Mouse (Mus musculus) stomach, embryonic 14.5 days (tissue): ENCODE results near the gene Tpk1. TPM values are rescaled to one million over a fixed set of nuclear protein-coding genes. Genes with fewer than 3 reads are reported as not detected.

Source experiments
- ATAC-seq: fragments of 200-750 bp; cut with Nextera tagmentation; 2 replicates; pipeline ENCODE4 v1.8.0; 2017; ENCODE audit warnings: low read depth, moderate TSS enrichment; ENCODE audit not compliant: insufficient number of reproducible peaks, insufficient read depth, low FRiP score
- H3K27ac ChIP-seq: fragments of 300-500 bp; sonication (generic); 2 replicates; pipeline ENCODE4 v1.5.1; 2014; ENCODE audit warnings: mild to moderate bottlenecking, low read length, moderate library complexity, mixed read lengths
- H3K27me3 ChIP-seq: fragments of 300-500 bp; sonication (generic); 2 replicates; pipeline ENCODE4 v1.6.1; 2014; ENCODE audit warnings: low read length, control low read depth, mixed read lengths; ENCODE audit not compliant: control insufficient read depth, insufficient read depth
- H3K36me3 ChIP-seq: fragments of 300-500 bp; sonication (generic); 2 replicates; pipeline ENCODE4 v1.6.1; 2014; ENCODE audit warnings: mild to moderate bottlenecking, control low read depth, low read length, moderate library complexity, mixed read lengths; ENCODE audit not compliant: control insufficient read depth, insufficient read depth
- H3K4me1 ChIP-seq: fragments of 300-500 bp; sonication (generic); 2 replicates; pipeline ENCODE4 v1.6.1; 2014; ENCODE audit warnings: low read length, control low read depth, mixed read lengths; ENCODE audit not compliant: control insufficient read depth, insufficient read depth
- H3K4me2 ChIP-seq: fragments of 300-500 bp; sonication (generic); replicated peaks from 2 replicates; pipeline ENCODE4 v1.6.1; 2014; ENCODE audit warnings: low read depth, low read length, control low read depth
- H3K4me3 ChIP-seq: fragments of 300-500 bp; sonication (generic); 2 replicates; pipeline ENCODE4 v1.5.1; 2014; ENCODE audit warnings: low read depth, low read length, control low read depth
- H3K9ac ChIP-seq: fragments of 300-500 bp; sonication (generic); replicated peaks from 2 replicates; pipeline ENCODE4 v1.6.1; 2014; ENCODE audit warnings: low read depth, mild to moderate bottlenecking, control low read depth, low read length, moderate library complexity, mixed read lengths
- H3K9me3 ChIP-seq: fragments of 300-500 bp; sonication (generic); 2 replicates; pipeline ENCODE4 v1.6.1; 2016; ENCODE audit warnings: low read depth, low read length, control low read depth; ENCODE audit not compliant: control insufficient read depth
- WGBS: fragments of 180-500 bp; shearing (Covaris S2); extraction: QIAGEN DNeasy Blood & Tissue Kit; methylation state at CpG from one replicate; pipeline ENCODE4 v1.1.7; 2014; 5-methylcytosine and 5-hydroxymethylcytosine counted together
- polyA plus RNA-seq: library from polyadenylated mRNA; unstranded; fragments of >200 nt; fragmentation: Nextera tagmentation; extraction: Ambion mirVana; gene quantifications from 2 replicates; pipeline ENCODE4 v1.2.1, GENCODE M21; 2014

Tpk1 gene
- polyA plus RNA-seq, 1 experiment from 2014 or later = 10.8 TPM

DNA sequence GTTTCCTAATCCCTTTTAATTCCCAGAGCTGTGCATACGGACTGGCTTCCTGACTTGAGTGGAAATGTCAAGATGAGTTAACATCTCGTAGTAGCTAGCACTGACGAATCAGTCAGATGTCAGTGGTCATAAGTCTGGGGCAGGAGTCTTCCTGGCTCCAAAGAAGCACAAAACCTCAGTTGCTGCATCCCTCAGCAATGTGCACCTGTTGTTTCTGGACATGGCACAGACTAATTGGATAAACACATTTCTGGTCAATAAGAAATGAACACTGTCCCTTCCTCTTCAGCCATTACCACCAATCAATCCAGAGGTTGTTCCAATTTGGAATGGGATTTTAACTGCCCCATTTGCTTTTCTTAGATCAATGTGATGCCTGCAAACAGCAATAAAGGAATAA lies 281.2 kb downstream of the Tpk1 start:
- Histone ChIP-seq H3K4me2 (no peak overlapping the region), H3K27me3 (no peaks in the 10 kb centered on the region), H3K4me3 (no peak overlapping the region), H3K27ac (no peak overlapping the region), H3K36me3 (no peaks in the 10 kb centered on the region), H3K9ac (no peak overlapping the region), H3K4me1 (0 out of 2 replicates have a peak, but pooled peaks cover 4% of the 10 kb centered on the region), H3K9me3 (no peaks in the 10 kb centered on the region)
- no peak for ATAC-seq
- 55% methylated on average over 3 of the region's 3 CpGs for WGBS

DNA sequence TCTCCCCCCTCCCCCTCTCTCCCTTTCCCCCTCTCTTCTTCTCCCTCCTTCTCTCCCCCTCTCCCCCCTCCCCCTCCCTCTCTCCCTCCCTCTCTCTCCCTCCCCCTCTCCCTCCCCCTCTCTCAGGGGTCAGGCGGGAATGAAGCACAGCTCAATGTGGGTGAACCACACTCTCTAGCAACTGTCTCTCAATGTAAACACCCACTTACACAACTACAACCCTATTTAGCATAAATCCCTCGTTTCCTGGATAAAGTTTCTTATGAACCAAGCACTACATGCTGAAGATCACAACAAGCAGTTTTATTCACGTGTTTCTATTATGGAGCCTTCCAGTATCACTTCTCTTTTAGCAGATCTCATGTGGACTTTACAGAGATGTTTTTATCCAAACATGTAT lies 281.8 kb downstream of the Tpk1 start:
- no peak overlapping the region for H3K27ac ChIP-seq
- H3K9me3 ChIP-seq = no peaks in the 10 kb centered on the region
- no peak overlapping the region for H3K9ac ChIP-seq
- 67% methylated on average over 3 of the region's 3 CpGs for WGBS
- no peaks in the 10 kb centered on the region for H3K27me3 ChIP-seq
- H3K4me3 ChIP-seq = no peak overlapping the region
- no peaks in the 10 kb centered on the region for H3K36me3 ChIP-seq
- H3K4me2 ChIP-seq = no peak overlapping the region
- ATAC-seq = no peak
- H3K4me1 ChIP-seq = 0 out of 2 replicates have a peak, but pooled peaks cover 4% of the 10 kb centered on the region

DNA sequence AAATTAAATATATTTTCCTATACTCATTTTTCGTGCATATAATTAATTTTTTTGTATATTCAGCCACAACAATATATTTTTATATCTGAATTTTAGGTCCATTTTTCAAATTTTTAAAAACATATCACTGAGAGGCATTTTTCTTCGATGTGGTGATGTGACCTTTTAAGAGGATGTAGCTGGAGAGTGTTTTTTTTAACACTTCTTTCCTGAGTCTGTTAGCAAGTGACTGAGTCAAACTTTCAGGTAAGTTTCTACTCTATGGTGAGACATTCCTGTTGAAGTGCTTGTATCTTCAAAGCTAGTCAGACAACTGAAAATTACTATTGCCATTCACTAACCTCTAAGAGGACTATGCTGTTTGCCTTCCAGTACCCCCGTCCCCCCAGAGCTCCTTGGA lies 283.3 kb downstream of the Tpk1 start:
- Histone ChIP-seq H3K27me3 (no peaks in the 10 kb centered on the region), H3K9me3 (no peaks in the 10 kb centered on the region), H3K4me3 (no peak overlapping the region), H3K27ac (no peak overlapping the region), H3K36me3 (no peaks in the 10 kb centered on the region), H3K4me2 (no peak overlapping the region), H3K4me1 (0 out of 2 replicates have a peak, but pooled peaks cover 4% of the 10 kb centered on the region), H3K9ac (no peak overlapping the region)
- WGBS = 84% methylated on average over 3 of the region's 3 CpGs
- ATAC-seq = no peak

DNA sequence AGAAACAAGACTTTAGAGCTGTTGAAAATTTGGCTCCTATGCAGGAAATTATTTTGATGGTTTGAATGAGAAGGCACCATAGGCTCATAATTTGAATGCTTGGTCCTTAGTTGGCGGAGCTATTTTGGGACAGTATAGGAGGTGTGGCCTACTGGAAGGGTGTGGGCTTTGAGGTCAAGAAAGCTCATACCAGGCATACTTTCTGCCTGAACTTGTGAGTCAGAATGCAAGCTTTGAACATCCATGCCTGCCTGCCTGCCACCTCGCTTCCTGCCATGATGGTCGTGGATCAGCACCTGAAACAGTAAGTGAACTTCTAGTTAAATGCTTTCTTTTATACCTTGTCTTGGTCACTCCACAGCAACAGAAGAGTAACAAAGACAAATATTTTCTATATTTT lies 283.8 kb downstream of the Tpk1 start:
- Histone ChIP-seq H3K4me3 (no peak overlapping the region), H3K27ac (no peak overlapping the region), H3K9me3 (no peaks in the 10 kb centered on the region), H3K4me2 (no peak overlapping the region), H3K36me3 (no peaks in the 10 kb centered on the region), H3K9ac (no peak overlapping the region), H3K27me3 (no peaks in the 10 kb centered on the region), H3K4me1 (0 out of 2 replicates have a peak, but pooled peaks cover 2% of the 10 kb centered on the region)
- WGBS = 80% methylated on average over 3 of the region's 3 CpGs
- ATAC-seq = no peak; the same call in 1 of the 2 replicates

DNA sequence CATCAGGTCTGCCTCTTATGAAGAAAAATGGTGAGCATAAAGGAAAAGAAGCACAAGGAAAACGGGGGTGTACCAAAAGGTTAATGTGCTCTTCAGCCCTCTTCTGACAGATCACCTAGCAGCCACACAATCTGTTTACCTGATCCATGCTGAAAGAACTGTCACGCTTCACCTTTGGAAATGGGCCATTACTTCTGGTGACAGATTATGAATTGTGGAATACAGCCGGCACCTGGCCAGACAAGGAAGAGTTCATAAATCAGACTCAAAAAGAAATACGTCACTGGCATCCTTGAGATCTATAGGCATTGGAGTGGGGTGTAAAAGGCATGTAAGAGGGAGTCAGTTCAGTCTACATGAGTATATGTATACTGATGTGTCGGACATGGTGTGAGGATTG lies 292.9 kb downstream of the Tpk1 start:
- no peaks in the 10 kb centered on the region for H3K4me1 ChIP-seq
- H3K36me3 ChIP-seq = no peaks in the 10 kb centered on the region
- no peak overlapping the region for H3K27ac ChIP-seq
- 49% methylated on average over 5 of the region's 5 CpGs for WGBS
- no peak for ATAC-seq
- H3K9me3 ChIP-seq = no peaks in the 10 kb centered on the region
- H3K27me3 ChIP-seq = no peaks in the 10 kb centered on the region
- no peak overlapping the region for H3K4me3 ChIP-seq
- no peak overlapping the region for H3K9ac ChIP-seq
- H3K4me2 ChIP-seq = no peak overlapping the region

DNA sequence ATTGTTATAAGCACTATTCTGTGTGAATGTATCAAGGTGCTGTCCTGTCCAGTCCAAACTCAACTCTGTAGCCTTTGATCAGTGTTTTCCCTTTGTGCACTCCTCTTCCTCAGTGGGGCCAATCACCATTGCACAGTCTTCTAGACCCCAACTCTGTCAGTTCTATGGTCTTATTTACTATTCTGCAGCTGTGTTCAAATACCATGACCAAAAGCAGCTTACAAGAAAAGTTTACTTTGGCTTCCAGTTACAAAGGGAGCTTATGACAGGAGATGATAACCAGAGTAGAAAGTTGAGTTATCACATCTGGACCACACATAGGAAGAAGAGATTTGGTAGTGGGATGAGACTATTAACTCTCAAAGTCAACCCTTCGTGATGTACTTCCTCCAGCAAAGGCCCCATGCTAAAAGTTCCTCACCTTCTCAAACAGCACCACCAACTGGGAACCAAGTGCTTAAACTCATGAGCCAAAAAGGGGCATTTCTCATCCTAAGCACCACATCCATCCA lies 298.6 kb downstream of the Tpk1 start:
- Histone ChIP-seq H3K27me3 (no peaks in the 10 kb centered on the region), H3K4me3 (no peak overlapping the region), H3K9me3 (no peaks in the 10 kb centered on the region), H3K9ac (no peak overlapping the region), H3K4me2 (no peak overlapping the region), H3K4me1 (no peaks in the 10 kb centered on the region), H3K27ac (no peak overlapping the region), H3K36me3 (no peaks in the 10 kb centered on the region)
- 30% methylated on average over 1 of the region's 1 CpGs for WGBS
- peak; percentile 68; the same call in 1 of the 2 replicates for ATAC-seq

DNA sequence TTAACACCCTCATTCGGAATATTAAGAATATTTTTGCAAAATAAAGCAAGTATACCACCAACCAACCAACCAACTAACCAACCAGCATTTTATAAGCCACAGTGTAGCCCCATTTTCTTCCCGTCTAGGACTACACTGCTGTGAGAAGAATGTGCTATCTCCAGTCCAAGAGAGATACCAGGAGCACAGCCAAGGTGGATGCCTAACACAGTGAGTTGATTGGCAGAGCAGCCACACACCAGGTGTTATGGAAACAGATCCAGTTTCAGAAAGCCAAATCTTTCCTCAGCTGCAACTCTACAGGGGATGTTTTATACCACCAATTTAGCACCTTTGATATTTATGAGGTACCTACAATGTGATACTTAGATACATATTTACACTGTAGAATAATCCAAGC lies 299.1 kb downstream of the Tpk1 start:
- H3K9ac ChIP-seq = no peak overlapping the region
- no peak overlapping the region for H3K4me2 ChIP-seq
- no peak overlapping the region for H3K4me3 ChIP-seq
- no peak overlapping the region for H3K27ac ChIP-seq
- WGBS = 88% methylated on average over 2 of the region's 2 CpGs
- H3K9me3 ChIP-seq = no peaks in the 10 kb centered on the region
- H3K27me3 ChIP-seq = no peaks in the 10 kb centered on the region
- H3K36me3 ChIP-seq = no peaks in the 10 kb centered on the region
- no peak for ATAC-seq
- H3K4me1 ChIP-seq = no peaks in the 10 kb centered on the region

DNA sequence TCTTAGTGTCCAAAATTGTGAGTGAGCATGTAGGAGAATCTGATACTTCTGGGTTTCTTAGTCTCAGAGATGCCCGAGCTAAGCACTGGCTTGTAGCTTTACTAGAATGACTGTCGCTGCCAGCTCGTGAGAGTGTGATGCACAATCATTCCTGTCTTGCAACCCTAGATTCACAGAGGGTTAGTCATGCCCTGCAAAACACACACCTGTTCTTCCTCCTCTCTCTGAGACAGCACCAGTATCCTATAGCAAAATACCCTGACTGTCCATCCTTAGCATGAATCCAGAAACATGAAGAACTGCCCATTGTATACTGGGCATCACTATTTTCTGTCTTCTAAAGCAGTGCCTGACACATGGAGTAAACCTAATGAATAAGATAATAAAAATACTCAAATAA lies 302.2 kb downstream of the Tpk1 start:
- no peak overlapping the region for H3K9ac ChIP-seq
- H3K4me3 ChIP-seq = no peak overlapping the region
- H3K27ac ChIP-seq = no peak overlapping the region
- H3K9me3 ChIP-seq = no peaks in the 10 kb centered on the region
- 89% methylated on average over 3 of the region's 3 CpGs for WGBS
- H3K27me3 ChIP-seq = no peaks in the 10 kb centered on the region
- no peaks in the 10 kb centered on the region for H3K36me3 ChIP-seq
- no peaks in the 10 kb centered on the region for H3K4me1 ChIP-seq
- no peak for ATAC-seq
- no peak overlapping the region for H3K4me2 ChIP-seq

DNA sequence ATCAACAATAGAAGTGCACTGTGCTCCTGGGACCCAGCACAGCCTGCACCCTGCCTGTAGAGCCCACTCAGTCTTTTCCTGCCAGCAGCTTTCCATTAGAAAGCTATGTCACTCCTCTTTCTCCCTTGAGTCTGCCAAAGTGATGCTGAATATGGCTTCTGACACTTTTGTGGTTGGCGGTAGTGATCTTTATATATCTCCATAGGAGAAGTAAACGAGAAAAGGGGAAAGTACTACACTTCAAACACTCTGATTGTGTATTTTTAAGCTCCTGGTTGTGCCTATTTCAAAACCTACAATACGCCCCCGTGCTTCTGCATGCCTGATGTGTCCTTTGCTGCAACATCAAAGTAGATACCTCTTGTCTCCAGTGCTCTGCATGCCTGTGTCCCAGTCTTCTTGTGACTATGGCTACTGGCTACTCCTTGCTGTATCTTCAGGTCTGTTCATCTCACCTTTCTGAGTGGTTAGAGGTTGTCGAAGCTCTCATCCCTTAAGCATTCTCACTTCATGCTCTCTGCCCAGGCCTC lies 302.7 kb downstream of the Tpk1 start:
- no peaks in the 10 kb centered on the region for H3K36me3 ChIP-seq
- H3K9me3 ChIP-seq = no peaks in the 10 kb centered on the region
- H3K27me3 ChIP-seq = no peaks in the 10 kb centered on the region
- no peak overlapping the region for H3K4me3 ChIP-seq
- no peak for ATAC-seq
- no peak overlapping the region for H3K4me2 ChIP-seq
- no peak overlapping the region for H3K9ac ChIP-seq
- H3K27ac ChIP-seq = no peak overlapping the region
- no peaks in the 10 kb centered on the region for H3K4me1 ChIP-seq
- 84% methylated on average over 5 of the region's 5 CpGs for WGBS
